Mouse (Mus musculus) bone marrow, adult 2 months (tissue): ENCODE data around the gene Xirp2. TPM values are rescaled to one million over a fixed set of nuclear protein-coding genes. Genes with fewer than 3 reads are reported as not detected.
"Not testable (repeated sequence)": the region's sequence is repeated elsewhere in the genome, so short reads cannot be mapped to it uniquely, and the experiment has no call there.

Source experiments
- H3K27ac ChIP-seq: fragments of 200-500 bp; 2 replicates; pipeline ENCODE4 v1.5.1; 2012; ENCODE audit warnings: low read depth, mild to moderate bottlenecking, control low read depth, inconsistent platforms, low read length; ENCODE audit not compliant: control insufficient read depth, poor library complexity, insufficient read depth
- H3K4me1 ChIP-seq: fragments of 200-500 bp; 2 replicates; pipeline ENCODE4 v1.6.1; 2011; ENCODE audit warnings: low read length; ENCODE audit not compliant: control insufficient read depth, insufficient read depth
- H3K4me3 ChIP-seq: fragments of 200-500 bp; replicated peaks from 2 replicates; pipeline ENCODE3; 2011; ENCODE audit warnings: mild to moderate bottlenecking, low read depth, low read length, control low read depth; ENCODE audit not compliant: control insufficient read depth
- CTCF ChIP-seq: fragments of 200-500 bp; IDR thresholded peaks from 2 replicates; pipeline ENCODE4 v1.5.1; 2011; ENCODE audit warnings: low read length, control low read depth; ENCODE audit not compliant: control insufficient read depth, insufficient read depth
- POLR2A ChIP-seq: fragments of 200-500 bp; IDR thresholded peaks from 2 replicates; pipeline ENCODE4 v1.6.1; 2011; ENCODE audit warnings: low read depth, mild to moderate bottlenecking, control low read depth, low read length, borderline replicate concordance; ENCODE audit not compliant: control insufficient read depth
- WGBS: fragments of 180-500 bp; shearing (Covaris S2); methylation state at CpG from one replicate; pipeline ENCODE4 v1.1.7; 2018; 5-methylcytosine and 5-hydroxymethylcytosine counted together
- polyA plus RNA-seq: library from polyadenylated mRNA; stranded (reverse); fragments of >200 nt; gene quantifications from 2 replicates; pipeline ENCODE4 v1.2.4, GENCODE M21; 2011; ENCODE audit warnings: low replicate concordance; ENCODE audit not compliant: missing spikeins, insufficient read depth, insufficient read length

The Xirp2 gene
- 0.20 and 0.43 TPM in 2 replicates for polyA plus RNA-seq

DNA sequence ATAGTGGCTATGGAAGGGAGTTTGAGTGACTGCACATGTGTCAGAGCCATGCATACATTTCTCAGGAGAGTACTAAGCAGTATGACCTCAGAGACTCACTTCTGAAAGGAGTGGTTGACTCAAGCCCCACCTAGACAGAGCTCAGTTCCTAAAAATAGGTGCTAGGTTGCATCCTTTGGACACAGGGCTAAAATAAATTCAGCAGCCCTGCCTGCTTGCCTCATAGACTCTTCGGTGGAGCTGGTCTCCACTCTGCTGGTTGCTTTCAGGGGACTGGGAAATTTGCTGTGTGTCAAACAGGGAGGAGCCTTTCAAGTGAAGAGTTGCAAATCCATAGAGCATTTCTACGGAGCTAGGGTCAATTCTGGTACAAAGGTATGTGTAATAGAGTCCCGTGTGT, at the start of gene Xirp2:
Xirp2 (plus strand) TSS at position 223 of the 400 bp plus-strand sequence.
- no peaks in the 10 kb centered on the region for H3K4me1 ChIP-seq
- H3K27ac ChIP-seq, result no peak within 1 kb of the TSS
- H3K4me3 ChIP-seq, result no peak within 1 kb of the TSS
- TF ChIP-seq CTCF (no peak), POLR2A (no peak)
- WGBS, result 73% methylated on average over 3 of the region's 3 CpGs

- no CpG with 5 or more reads among the region's 1 CpGs for WGBS
- H3K4me3 ChIP-seq, H3K4me1 ChIP-seq, H3K27ac ChIP-seq: not testable (repeated sequence)
These were observed 32.4 kb upstream of the Xirp2 start, which contains the start of gene Gm21830 for GRCm38 (mm10) chr2:67413425-67413824. Gene Gm21830 (plus strand): TSS chr2:67413725.

DNA sequence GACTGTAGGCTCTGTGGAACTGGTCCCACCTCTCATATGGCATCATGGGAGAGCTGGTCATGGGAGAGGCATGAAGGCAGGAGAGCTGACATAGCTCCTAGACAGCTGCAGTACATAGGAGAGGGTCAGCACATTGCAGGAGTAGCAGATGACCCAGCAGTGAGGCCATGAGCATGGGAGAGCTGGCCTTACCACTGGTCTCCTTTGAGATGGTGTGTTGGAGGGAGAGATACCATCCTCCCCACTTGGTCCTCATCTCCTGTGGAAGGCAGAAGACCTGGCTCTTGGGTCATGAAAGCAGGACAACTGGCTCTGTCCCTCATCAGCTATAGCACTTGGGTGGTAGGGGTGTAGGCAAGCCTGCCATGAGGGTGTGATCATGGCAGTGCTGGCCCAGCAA, 24.9 kb upstream of the Xirp2 start:
- H3K27ac ChIP-seq, result no peak overlapping the region

GRCm38 (mm10) chr2:67422799-67423198, 23.0 kb upstream of the Xirp2 start:
- WGBS, result 68% methylated on average over 1 of the region's 1 CpGs
- no peaks in the 10 kb centered on the region for H3K4me1 ChIP-seq
- H3K27ac ChIP-seq, result no peak overlapping the region
- H3K4me3 ChIP-seq, result no peak overlapping the region
- no peak for TF ChIP-seq POLR2A
- TF ChIP-seq CTCF, result no peak

More for the DNA sequence above, 24.9 kb upstream of the Xirp2 start:
- Histone ChIP-seq H3K4me1 (no peaks in the 10 kb centered on the region), H3K4me3 (no peak overlapping the region)
- no peak for TF ChIP-seq POLR2A
- TF ChIP-seq CTCF, result no peak

GRCm38 (mm10) chr2:67433081-67433480, 12.7 kb upstream of the Xirp2 start, which contains the start of gene Gm26727:
Gene Gm26727 (minus strand): TSS chr2:67433181.
- H3K27ac ChIP-seq, result no peak within 1 kb of the TSS
- no peak within 1 kb of the TSS for H3K4me3 ChIP-seq
- H3K4me1 ChIP-seq, result no peaks in the 10 kb centered on the region
- WGBS, result 46% methylated on average over 2 of the region's 2 CpGs
- no peak for TF ChIP-seq CTCF
- no peak for TF ChIP-seq POLR2A

DNA sequence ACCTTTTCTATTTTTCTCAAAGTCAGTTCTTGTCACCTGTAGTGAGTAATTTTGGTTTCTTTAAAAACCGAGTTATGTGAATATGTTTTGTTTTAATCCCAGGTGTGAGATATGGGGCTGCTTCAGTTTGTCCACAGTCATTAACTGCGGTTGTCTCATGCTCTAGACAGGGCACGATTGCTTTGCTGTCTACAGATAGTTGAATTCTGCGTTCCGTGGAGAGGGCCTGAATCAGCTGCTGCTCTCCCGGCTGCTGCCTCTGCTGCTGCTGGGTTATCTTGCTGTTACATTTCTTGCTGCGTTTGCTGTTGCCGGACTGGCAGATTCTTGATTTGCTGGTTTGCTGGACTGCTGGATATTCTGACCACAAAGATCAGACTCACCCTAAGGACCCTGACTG, 7.5 kb upstream of the Xirp2 start:
- TF ChIP-seq POLR2A (no peak), CTCF (no peak)
- 82% methylated on average over 8 of the region's 8 CpGs for WGBS
- no peak overlapping the region for H3K4me3 ChIP-seq

GRCm38 (mm10) chr2:67446772-67447171, 970 bp downstream of the Xirp2 start:
- WGBS, result 79% methylated on average over 1 of the region's 1 CpGs
- H3K27ac ChIP-seq, result no peak overlapping the region
- no peak for TF ChIP-seq CTCF
- no peak for TF ChIP-seq POLR2A
- H3K4me3 ChIP-seq, result no peak overlapping the region
- no peaks in the 10 kb centered on the region for H3K4me1 ChIP-seq

More for the DNA sequence above, 7.5 kb upstream of the Xirp2 start:
- Histone ChIP-seq H3K27ac (no peak overlapping the region), H3K4me1 (no peaks in the 10 kb centered on the region)

GRCm38 (mm10) chr2:67447206-67447605, 1.4 kb downstream of the Xirp2 start:
- Histone ChIP-seq H3K4me1 (no peaks in the 10 kb centered on the region), H3K27ac (no peak overlapping the region), H3K4me3 (no peak overlapping the region)
- TF ChIP-seq CTCF, result no peak
- no peak for TF ChIP-seq POLR2A
- WGBS, result 67% methylated on average over 12 of the region's 12 CpGs

- TF ChIP-seq CTCF, result no peak
- TF ChIP-seq POLR2A, result no peak
- Histone ChIP-seq H3K4me1 (no peaks in the 10 kb centered on the region), H3K27ac (no peak overlapping the region), H3K4me3 (no peak overlapping the region)
- 60% methylated on average over 3 of the region's 3 CpGs for WGBS
These were observed 15.1 kb downstream of the Xirp2 start for GRCm38 (mm10) chr2:67460857-67461256.
